In the genomic region with DNA sequence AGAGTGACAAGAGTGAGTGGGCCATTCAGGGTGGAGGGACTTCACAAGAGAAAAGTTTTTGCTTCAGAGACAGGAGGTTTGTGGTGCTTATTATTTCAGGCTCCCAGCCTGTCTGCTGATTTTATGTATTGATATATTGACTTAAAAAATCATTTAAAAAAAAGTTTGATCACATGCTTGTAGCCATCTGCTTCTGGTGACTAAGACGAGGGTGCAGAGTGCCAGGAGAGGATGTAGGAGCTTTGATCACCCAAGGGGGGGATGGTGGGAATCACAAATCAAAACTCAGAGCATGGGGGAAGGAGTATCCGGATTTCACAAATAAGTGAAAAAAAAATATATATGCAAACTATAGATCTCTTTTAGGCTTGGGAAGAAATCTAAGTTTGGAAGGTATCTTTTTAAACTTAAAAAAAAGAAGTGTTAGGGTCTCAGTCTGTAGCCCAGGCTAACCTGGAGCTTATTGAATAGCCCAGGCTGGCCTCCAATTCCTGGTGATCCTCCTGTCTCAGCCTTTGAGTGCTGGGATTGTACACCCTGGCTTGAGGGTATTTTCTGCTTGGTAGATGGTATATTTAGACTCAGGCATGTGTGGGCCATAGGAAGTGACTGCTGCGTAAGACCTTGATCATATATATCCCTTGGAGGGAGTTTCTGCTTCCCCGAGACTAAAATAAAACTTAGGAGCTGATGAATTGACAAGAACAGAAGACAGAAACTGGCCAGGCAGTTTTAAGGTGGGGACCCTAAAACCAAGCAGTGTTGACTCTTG, we compare ENCODE assay signal across 17 mouse cellular contexts.
"Had no signal": no experiment of that assay in that cellular context is flagged by ENCODE, and none has a peak within 500 bp of the region (broad histone marks: within the 10 kb centered on the region; RNA-seq: fewer than 3 reads in every experiment).

No protein-coding gene starts in this region.

- H3K4me3 ChIP-seq: left cerebral cortex, adult 2 months; limb, embryonic 15.5 days; liver, embryonic 12.5 days; lung, embryonic 15.5 days; megakaryocyte, embryonic 14.5 days; midbrain, embryonic 15.5 days; neural tube, embryonic 12.5 days had no signal

- H3K27me3 ChIP-seq: limb, embryonic 15.5 days; liver, embryonic 12.5 days; lung, embryonic 15.5 days; midbrain, embryonic 15.5 days; neural tube, embryonic 12.5 days had no signal

- H3K9ac ChIP-seq: limb, embryonic 15.5 days; liver, embryonic 12.5 days; lung, embryonic 15.5 days; midbrain, embryonic 15.5 days; neural tube, embryonic 12.5 days had no signal

- DNase-seq: kidney, adult 11 months; kidney, adult 9 months; kidney, postnatal 36 days; lung, postnatal 14 days; thymus, adult 18-20 months; thymus, postnatal 14 days had no signal

- H3K4me1 ChIP-seq: liver, embryonic 12.5 days; lung, embryonic 15.5 days; midbrain, embryonic 15.5 days; neural tube, embryonic 12.5 days had no signal

- H3K27ac ChIP-seq: kidney, postnatal 0 days; left cerebral cortex, adult 2 months; limb, embryonic 15.5 days; liver, embryonic 12.5 days; lung, embryonic 15.5 days; macrophage; midbrain, embryonic 15.5 days; neural tube, embryonic 12.5 days; stomach, postnatal 0 days had no signal

- H3K4me2 ChIP-seq: limb, embryonic 15.5 days; liver, embryonic 12.5 days; lung, embryonic 15.5 days; midbrain, embryonic 11.5 days; midbrain, embryonic 15.5 days; neural tube, embryonic 12.5 days had no signal

- H3K9me3 ChIP-seq: limb, embryonic 15.5 days; liver, embryonic 12.5 days; lung, embryonic 15.5 days; megakaryocyte, embryonic 14.5 days; midbrain, embryonic 15.5 days; neural tube, embryonic 12.5 days had no signal

- ATAC-seq: liver, embryonic 12.5 days; midbrain, embryonic 15.5 days had no signal

- H3K36me3 ChIP-seq: limb, embryonic 15.5 days; liver, embryonic 12.5 days; lung, embryonic 15.5 days; midbrain, embryonic 15.5 days; neural tube, embryonic 12.5 days had no signal
